Mouse (Mus musculus) large intestine, adult 2 months (tissue): ENCODE measurements at regions not wholly inside any gene's neighbourhood (a gene's known extent, or its start where the extent isn't known, plus 50 kb on each side); places are given as distances from the start of the nearest gene placed in this dataset.

Source experiments
- DNase-seq: peaks from one replicate; pipeline ENCODE4 v3.0.0-alpha.2; 2012; ENCODE audit warnings: low read depth, low spot score
- WGBS: fragments of 180-500 bp; shearing (Covaris S2); methylation state at CpG from one replicate; pipeline ENCODE4 v1.1.7; 2018; 5-methylcytosine and 5-hydroxymethylcytosine counted together

DNA sequence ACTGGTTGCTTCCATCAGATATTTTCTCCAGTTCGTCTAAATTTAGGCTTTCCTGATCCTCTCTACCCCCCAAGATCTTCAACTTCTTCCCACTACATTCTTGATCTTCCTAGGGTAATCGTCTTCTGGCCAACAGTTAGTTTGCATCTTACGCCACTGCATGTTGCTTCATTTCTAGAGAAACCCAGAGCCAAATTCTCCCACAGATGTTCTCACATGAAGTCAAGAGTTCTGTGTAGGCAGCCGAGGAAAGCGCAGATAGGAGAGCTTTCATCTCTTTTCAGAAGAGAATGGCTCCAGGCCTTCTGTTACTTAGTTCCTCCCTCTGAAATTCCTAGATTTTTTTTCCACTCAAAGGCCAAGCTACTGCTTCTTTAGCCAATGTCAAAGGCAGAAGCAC is 179.9 kb downstream of the Fgf10 start:
- no peak for DNase-seq
- WGBS: 82% methylated on average over 5 of the region's 5 CpGs

DNA sequence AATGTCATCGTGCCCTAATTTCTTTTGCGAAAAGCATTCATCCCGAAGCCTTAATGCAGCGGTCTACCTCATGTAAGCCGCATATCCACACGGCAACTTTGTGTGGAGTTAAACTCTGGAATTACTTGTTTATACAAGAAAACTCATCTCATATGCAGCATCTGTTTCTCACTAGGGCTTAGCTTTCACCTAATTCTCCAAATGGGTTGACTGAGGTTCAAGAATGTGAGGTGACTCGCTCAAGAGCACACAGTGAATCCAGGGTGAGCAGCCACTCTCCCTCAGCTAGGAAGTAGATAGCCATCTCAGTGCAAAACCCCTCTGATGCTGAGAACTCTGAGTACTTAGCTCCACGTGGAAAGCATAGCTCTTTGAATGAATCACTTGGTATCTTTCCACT is 181.1 kb downstream of the Fgf10 start:
- 80% methylated on average over 8 of the region's 8 CpGs for WGBS
- no peak for DNase-seq

DNA sequence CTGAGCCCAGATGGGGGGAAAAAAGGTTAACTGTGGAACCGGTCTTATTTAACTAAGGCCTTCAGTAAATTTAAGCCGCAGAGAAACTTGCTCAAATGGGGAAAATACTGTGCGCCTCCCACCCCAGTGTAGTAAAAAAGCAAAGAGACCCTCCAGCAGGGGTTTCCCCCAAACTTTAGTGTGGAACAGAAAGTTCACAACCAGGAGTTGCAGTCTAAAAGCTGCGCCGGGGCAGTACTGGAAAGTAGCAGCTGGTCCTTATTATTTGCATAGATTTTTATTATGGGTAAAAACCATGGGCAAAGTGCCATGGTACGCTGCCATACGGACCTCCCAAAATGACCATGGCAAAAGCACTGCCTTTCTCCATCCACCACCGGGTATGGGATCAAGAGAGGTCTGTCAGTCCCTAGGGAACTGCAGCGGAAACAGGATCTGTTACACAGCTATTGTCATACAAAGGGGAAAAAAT is 216.8 kb downstream of the Fgf10 start:
- WGBS: 72% methylated on average over 9 of the region's 9 CpGs
- DNase-seq: no peak

DNA sequence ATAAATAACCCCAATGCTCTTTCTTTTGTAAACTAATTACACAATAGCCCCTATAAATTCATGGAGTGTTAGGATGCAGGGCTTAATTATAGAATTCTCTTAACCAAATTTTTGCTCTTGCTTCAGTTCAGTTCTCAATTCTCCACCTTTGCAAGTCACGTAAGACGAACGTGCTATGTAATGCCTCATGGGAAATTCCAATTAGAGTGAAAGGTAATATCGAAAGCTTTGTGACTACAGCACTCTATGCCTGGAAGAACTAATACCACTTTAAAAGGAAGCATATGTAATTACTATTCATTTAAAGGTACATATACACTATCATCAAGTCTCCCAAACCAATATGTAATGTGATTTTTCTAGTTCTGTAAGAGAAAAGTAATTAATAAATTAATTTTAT is 225.5 kb downstream of the Fgf10 start:
- no peak for DNase-seq
- 88% methylated on average over 4 of the region's 4 CpGs for WGBS

DNA sequence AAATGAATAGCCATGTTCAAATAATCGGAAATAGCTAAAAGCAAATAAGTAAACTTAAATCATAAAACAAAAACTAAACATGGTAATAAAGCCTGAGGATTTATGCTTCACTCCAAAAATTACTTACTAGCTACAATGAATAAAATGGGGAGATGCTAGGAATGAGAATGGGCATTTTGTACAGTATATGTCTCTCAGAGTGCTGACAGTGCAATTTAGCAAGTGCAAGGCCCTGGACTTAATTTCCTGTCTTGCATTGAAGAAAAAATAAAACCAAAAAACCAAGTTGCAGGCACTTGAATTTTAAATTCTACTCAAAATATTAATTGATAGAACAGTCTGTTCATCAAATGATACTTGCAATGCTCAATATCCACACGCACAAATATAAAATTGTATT is 232.4 kb downstream of the Fgf10 start:
- DNase-seq: no peak
- 88% methylated on average over 2 of the region's 2 CpGs for WGBS

DNA sequence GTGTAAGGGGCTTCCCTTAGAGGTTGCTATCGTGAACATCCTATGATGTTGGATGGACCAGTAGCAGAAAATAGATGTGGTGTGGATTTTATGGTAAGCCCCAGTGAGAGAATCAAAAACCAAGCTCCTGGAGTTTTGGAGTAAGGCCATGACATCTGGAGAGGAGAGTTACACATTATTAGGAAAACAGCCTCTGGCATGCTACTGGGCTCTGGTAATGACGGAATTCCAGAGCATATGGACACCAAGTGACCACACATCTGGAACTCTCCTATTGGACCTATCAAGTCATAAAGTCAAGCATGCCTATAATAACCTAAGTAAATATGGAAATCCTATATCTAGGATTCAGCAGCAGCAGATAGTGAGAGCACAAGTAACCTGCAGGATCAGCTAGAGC is 240.8 kb downstream of the Fgf10 start:
- DNase-seq: no peak
- 77% methylated on average over 2 of the region's 2 CpGs for WGBS

- no peak for DNase-seq
- 69% methylated on average over 3 of the region's 3 CpGs for WGBS
These were observed 271.2 kb downstream of the Fgf10 start for GRCm38 (mm10) chr13:118940786-118941185.

DNA sequence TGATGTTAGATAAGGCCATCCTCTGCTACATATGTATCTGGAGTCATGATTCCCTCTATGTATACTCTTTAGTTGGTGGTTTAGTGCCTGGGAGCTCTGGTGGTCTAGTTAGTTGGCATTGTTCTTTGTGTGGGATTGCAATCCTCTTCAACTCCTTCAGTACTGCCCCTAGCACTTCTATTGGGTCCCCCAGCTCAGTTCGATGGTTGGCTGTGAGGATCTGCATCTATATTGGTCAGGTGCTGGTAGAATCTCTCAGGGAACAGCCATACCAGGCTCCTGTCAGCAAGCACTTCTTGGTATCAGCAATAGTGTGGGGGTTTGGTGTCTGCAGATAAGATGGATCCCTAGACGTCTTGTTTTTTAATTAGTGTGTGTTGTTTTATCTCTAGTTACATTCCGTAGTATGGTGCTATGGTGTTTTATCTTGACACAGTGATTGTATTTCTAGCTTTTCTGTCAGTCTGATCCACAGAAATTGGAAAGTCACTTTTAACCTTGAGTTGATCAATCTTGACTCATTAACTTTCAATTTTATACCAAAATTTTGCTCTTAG is 296.6 kb downstream of the Fgf10 start:
- 82% methylated on average over 3 of the region's 3 CpGs for WGBS
- DNase-seq: no peak

- WGBS: 74% methylated on average over 4 of the region's 4 CpGs
- DNase-seq: no peak
These were observed 298.1 kb downstream of the Fgf10 start for GRCm38 (mm10) chr13:118967707-118968106.

- DNase-seq: no peak
These were observed 305.4 kb downstream of the Fgf10 start for GRCm38 (mm10) chr13:118975008-118975407.

- WGBS: 93% methylated on average over 1 of the region's 1 CpGs
- no peak for DNase-seq
These were observed 305.9 kb downstream of the Fgf10 start for GRCm38 (mm10) chr13:118975519-118975918.

GRCm38 (mm10) chr13:118979505-118979904 is 309.9 kb downstream of the Fgf10 start:
- DNase-seq: no peak
- 32% methylated on average over 5 of the region's 5 CpGs for WGBS

DNA sequence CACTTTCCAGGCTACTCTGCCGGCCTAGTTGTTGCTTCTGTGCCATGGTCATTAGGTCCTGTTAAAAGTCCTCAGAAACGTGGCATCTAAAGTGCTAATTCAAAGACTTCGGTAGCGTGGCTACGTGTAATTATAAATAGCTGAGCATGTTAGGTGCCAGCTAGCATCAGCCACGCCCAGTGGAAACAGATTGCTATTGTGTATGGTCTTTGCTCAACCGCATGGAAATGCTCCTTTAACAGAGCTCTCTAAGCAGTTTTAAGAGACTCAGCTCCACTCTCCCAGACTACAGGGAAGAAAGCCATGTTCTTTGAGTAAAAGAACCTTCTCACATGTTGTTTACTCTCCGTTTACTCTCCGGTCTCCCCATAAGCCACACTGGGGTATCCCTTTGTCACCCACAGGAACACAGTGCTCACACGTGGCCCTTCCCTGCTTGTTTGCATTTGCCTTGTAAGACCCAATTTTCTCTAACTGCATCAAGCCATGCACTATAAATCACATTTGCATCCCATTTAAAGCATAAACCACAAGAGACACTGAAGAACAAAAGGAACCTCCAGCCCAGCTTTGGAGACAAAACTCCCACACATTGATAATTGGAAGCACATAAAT is 311.7 kb downstream of the Fgf10 start:
- 53% methylated on average over 10 of the region's 10 CpGs for WGBS
- no peak for DNase-seq

GRCm38 (mm10) chr13:118985285-118985684 is 315.7 kb downstream of the Fgf10 start:
- no peak for DNase-seq
- 72% methylated on average over 1 of the region's 1 CpGs for WGBS

GRCm38 (mm10) chr13:119025305-119025975 is 355.8 kb downstream of the Fgf10 start:
- 71% methylated on average over 6 of the region's 6 CpGs for WGBS
- no peak for DNase-seq

- DNase-seq: no peak
- 68% methylated on average over 1 of the region's 1 CpGs for WGBS
These were observed 370.0 kb downstream of the Fgf10 start for GRCm38 (mm10) chr13:119039616-119040015.

DNA sequence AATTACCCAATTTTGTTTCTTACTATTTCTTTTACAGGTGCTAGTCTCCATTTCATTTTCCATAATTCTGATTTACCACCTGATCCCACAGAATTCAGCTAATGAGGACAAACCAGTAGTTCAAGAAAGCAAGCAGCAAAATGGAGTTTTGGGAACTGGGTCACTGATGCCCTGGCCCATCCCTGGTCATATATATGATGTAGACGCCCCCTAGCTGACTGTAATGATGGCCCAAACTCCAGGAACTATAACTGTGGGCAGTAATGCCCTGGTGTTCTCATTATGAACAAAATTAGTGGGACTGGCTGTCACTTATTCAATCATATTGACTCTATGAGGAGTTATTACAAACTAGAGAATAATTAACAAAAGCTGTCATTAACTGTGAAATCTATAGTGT is 375.5 kb downstream of the Fgf10 start:
- 56% methylated on average over 1 of the region's 1 CpGs for WGBS
- no peak for DNase-seq

DNA sequence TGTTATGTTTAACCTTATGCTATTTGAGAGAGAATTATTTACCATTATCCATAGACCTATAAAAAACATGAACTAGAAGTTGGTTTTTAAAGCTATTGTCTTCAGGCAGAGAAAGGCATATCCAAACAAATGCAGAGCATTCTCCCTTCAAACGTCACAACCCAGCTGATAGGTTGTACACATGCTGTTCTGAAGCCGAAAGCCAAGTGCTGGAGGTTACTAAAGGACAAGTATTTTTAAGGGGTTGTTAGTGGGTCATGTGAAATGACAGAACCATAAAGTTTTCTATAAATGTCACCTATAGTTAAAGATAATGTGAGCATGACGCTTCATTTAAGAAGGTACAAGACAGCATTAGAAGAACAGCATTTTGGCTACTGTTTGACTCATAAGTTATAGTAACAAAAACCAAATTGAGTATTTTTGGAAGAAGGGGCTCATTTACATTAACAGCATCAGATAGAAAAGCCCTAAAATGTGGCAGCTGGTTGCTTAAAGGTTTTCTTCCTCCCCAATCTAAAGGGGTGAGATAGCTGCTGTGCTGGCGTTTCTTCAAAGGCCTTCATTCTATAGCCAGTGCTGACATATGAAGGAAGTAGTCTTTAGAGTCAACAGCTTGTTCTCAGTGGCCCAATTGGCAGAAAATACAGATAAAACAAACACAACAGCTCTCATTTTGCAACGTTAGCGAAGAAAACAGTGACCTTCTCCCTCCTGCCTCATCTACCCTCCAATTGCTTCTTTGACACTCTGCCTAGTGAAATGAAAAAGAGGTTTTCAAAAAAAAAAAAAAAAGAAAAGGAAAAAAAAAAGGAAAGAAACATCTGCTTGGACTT is 359.4 kb upstream of the Paip1 start:
- DNase-seq: no peak
- 58% methylated on average over 6 of the region's 6 CpGs for WGBS

DNA sequence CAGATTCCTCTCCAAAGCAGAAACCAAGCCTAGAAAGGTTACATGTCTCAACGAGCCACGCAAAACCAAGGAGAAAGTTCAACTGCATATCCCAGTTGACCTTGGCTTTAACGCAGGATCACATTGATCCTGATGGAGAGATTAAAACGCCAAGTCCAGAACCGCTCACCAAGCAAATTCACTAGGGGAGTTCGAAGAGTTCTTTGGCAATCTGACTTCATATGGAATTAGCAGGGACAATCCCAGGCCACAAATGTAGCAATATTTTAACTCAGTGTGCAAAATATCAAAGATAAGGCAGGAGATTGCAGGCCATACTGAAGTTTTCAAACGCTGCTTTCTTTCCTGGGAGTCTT is 358.8 kb upstream of the Paip1 start:
- DNase-seq: no peak
- 72% methylated on average over 7 of the region's 7 CpGs for WGBS

DNA sequence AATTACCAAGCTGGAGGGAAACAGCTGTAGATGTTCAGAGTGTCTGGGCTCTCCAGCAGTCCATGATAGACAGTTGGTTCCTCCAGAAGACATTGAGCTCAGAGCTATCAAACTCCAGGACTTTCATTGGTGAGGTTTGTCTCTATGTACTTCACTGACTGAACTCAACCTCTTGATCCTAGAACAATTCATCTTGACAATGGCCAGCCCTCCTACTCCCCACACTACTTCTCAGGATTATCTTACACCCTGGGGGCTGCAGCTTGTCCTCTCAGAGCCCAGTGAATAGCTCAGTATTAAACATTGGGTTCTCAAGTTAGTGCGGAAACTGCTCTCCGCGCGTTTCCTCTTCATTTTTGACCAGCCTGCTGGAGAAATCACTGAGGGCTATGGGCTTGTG is 349.2 kb upstream of the Paip1 start:
- WGBS: 90% methylated on average over 4 of the region's 4 CpGs
- DNase-seq: no peak

GRCm38 (mm10) chr13:119081691-119082090 is 346.7 kb upstream of the Paip1 start:
- DNase-seq: no peak
- WGBS: 29% methylated on average over 1 of the region's 1 CpGs
